18 mouse cellular contexts compared by ENCODE assay signal in the genomic region with DNA sequence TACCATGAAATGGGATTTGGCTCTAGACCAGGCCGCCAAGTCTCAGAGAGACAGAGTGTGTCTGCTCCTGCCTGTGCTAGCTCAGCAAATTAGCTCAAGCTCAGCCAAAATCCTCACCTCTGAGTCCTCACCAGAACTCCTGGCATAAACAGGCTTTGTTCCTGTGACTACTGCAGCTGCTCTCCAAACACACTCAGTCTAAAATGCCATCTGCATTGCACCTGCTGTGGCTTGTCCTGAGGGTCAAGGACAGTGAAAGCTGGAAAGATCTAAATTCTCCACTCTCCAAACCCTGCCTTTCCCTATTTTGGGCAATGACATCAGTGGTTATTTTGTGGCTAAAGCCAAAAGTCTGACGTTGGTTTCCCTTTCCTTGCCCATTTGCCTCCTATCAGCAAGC.
DNase-seq lines count a peak whose midpoint lies in the region; ATAC-seq and TF ChIP-seq lines count a peak whose summit lies in the region.
"Had no signal": no experiment of that assay in that cellular context is flagged by ENCODE, and none has a peak within 500 bp of the region (broad histone marks: within the 10 kb centered on the region; RNA-seq: fewer than 3 reads in every experiment).

No protein-coding gene starts in this region.

- no peak overlapping the region for H3K9ac ChIP-seq in forebrain, embryonic 16.5 days (replicated peaks; ENCODE audit: low read depth, low read length)
- H3K9ac ChIP-seq in forebrain, embryonic 11.5 days (ENCODE audit: low read length) = no peak overlapping the region
- H3K9ac ChIP-seq in midbrain, postnatal 0 days (replicated peaks; ENCODE audit: low read length, poor library complexity, severe bottlenecking) = no peak overlapping the region
- H3K9ac ChIP-seq: liver, embryonic 12.5 days; midbrain, embryonic 12.5 days had no signal

- WGBS in forebrain, embryonic 16.5 days = 71% methylated on average over 2 of the region's 2 CpGs
- WGBS in forebrain, embryonic 11.5 days = 84% methylated on average over 2 of the region's 2 CpGs
- 17% methylated on average over 2 of the region's 2 CpGs for WGBS in cerebellum, adult 2 months
- 49% methylated on average over 2 of the region's 2 CpGs for WGBS in midbrain, postnatal 0 days

- no peaks in the 10 kb centered on the region for H3K27me3 ChIP-seq in forebrain, embryonic 16.5 days (replicated peaks; ENCODE audit: control insufficient read depth, insufficient read depth, low read length)
- no peaks in the 10 kb centered on the region for H3K27me3 ChIP-seq in forebrain, embryonic 11.5 days (ENCODE audit: control insufficient read depth, insufficient read depth, low read length)
- no peaks in the 10 kb centered on the region for H3K27me3 ChIP-seq in cerebellum, adult 2 months (ENCODE audit: control insufficient read depth, insufficient read depth, low read length)
- no peaks in the 10 kb centered on the region for H3K27me3 ChIP-seq in midbrain, postnatal 0 days (ENCODE audit: insufficient read depth, low read length)
- H3K27me3 ChIP-seq: liver, embryonic 12.5 days; midbrain, embryonic 12.5 days had no signal

- DNase-seq in forebrain, embryonic 11.5 days (ENCODE audit: low spot score) = no peak
- peak; percentile 58 for DNase-seq in left cerebral cortex, postnatal 4 days
- no peak for DNase-seq in left cerebral cortex, postnatal 36 days (ENCODE audit: low spot score in 2 of 2)
- DNase-seq in cerebellum, adult 2 months = peak; percentile 50 to 73
- DNase-seq in midbrain, postnatal 0 days (ENCODE audit: low spot score) = peak; percentile 67
- no peak for DNase-seq in ovary, postnatal 10 days (ENCODE audit: low spot score)
- DNase-seq: B cell, adult 2 months; embryo, embryonic 11 days; gastrocnemius, postnatal 36 days; kidney, adult 18-20 months; right cerebral cortex, postnatal 25 days; thymus, postnatal 14 days had no signal

- H3K36me3 ChIP-seq in forebrain, embryonic 16.5 days (ENCODE audit: control insufficient read depth, insufficient read depth) = no peaks in the 10 kb centered on the region
- H3K36me3 ChIP-seq in forebrain, embryonic 11.5 days (ENCODE audit: control insufficient read depth, insufficient read depth, low read length) = no peaks in the 10 kb centered on the region
- H3K36me3 ChIP-seq in midbrain, postnatal 0 days (ENCODE audit: insufficient read depth, low read length) = no peaks in the 10 kb centered on the region
- H3K36me3 ChIP-seq: liver, embryonic 12.5 days; midbrain, embryonic 12.5 days had no signal

- H3K4me1 ChIP-seq in forebrain, embryonic 16.5 days (replicated peaks; ENCODE audit: control insufficient read depth, insufficient read depth, low read length) = no peaks in the 10 kb centered on the region
- H3K4me1 ChIP-seq in forebrain, embryonic 11.5 days (replicated peaks; ENCODE audit: control insufficient read depth, insufficient read depth, low read length) = no peaks in the 10 kb centered on the region
- H3K4me1 ChIP-seq in cerebellum, adult 2 months (ENCODE audit: control insufficient read depth, insufficient read depth, low read length) = no peaks in the 10 kb centered on the region; the same call in 1 of the 2 replicates
- H3K4me1 ChIP-seq in midbrain, postnatal 0 days (ENCODE audit: insufficient read depth, low read length) = no peaks in the 10 kb centered on the region
- H3K4me1 ChIP-seq: liver, embryonic 12.5 days; midbrain, embryonic 12.5 days had no signal

- peak; percentile 40; the same call in 1 of the 2 replicates for ATAC-seq in forebrain, embryonic 16.5 days
- no peak for ATAC-seq in forebrain, embryonic 11.5 days (replicated peaks; ENCODE audit: low FRiP score)
- no peak for ATAC-seq in midbrain, postnatal 0 days (ENCODE audit: low FRiP score)
- no peak for ATAC-seq in monocyte, adult 5-6 weeks (replicated peaks; ENCODE audit: insufficient number of reproducible peaks, low FRiP score, low TSS enrichment, poor library complexity, severe bottlenecking)
- ATAC-seq: liver, embryonic 12.5 days; lung, postnatal 0 days had no signal

- TF ChIP-seq POLR2A in cerebellum, adult 2 months (IDR thresholded peaks at IDR 0.05; ENCODE audit: borderline replicate concordance, insufficient read depth, low read length) = no peak

- H3K27ac ChIP-seq in forebrain, embryonic 16.5 days (ENCODE audit: low read length) = no peak overlapping the region
- no peak overlapping the region for H3K27ac ChIP-seq in forebrain, embryonic 11.5 days (ENCODE audit: low read depth, low read length)
- no peak overlapping the region for H3K27ac ChIP-seq in cerebellum, adult 2 months (ENCODE audit: insufficient read depth, low read length)
- H3K27ac ChIP-seq in midbrain, postnatal 0 days (ENCODE audit: low read depth, low read length) = no peak overlapping the region
- H3K27ac ChIP-seq: left cerebral cortex, adult 2 months; liver, embryonic 12.5 days; midbrain, embryonic 12.5 days had no signal

- H3K4me2 ChIP-seq in forebrain, embryonic 16.5 days (ENCODE audit: low read length) = no peak overlapping the region
- H3K4me2 ChIP-seq in forebrain, embryonic 11.5 days (ENCODE audit: low read depth, low read length, severe bottlenecking) = no peak overlapping the region
- H3K4me2 ChIP-seq in midbrain, postnatal 0 days (ENCODE audit: low read depth, low read length, poor library complexity, severe bottlenecking) = no peak overlapping the region
- H3K4me2 ChIP-seq: liver, embryonic 12.5 days; midbrain, embryonic 12.5 days had no signal

- intact Hi-C loops in left cerebral cortex, postnatal 4 days (cut with DNase I) = no loop called here
- intact Hi-C loops in left cerebral cortex, postnatal 36 days (cut with DNase I) = no loop called here

- no peak for TF ChIP-seq CTCF in cerebellum, adult 2 months (IDR thresholded peaks at IDR 0.05; ENCODE audit: borderline replicate concordance, insufficient read depth, low read depth, low read length)
- no peak for TF ChIP-seq CTCF in midbrain, postnatal 0 days (IDR thresholded peaks at IDR 0.05)

- no peaks in the 10 kb centered on the region for H3K9me3 ChIP-seq in forebrain, embryonic 16.5 days (ENCODE audit: control insufficient read depth, low read length)
- no peaks in the 10 kb centered on the region for H3K9me3 ChIP-seq in forebrain, embryonic 11.5 days (ENCODE audit: control insufficient read depth, low read length)
- no peaks in the 10 kb centered on the region for H3K9me3 ChIP-seq in midbrain, postnatal 0 days (ENCODE audit: low read length)
- H3K9me3 ChIP-seq: liver, embryonic 12.5 days; midbrain, embryonic 12.5 days had no signal

- no peak overlapping the region for H3K4me3 ChIP-seq in forebrain, embryonic 16.5 days (replicated peaks; ENCODE audit: low read length)
- H3K4me3 ChIP-seq in forebrain, embryonic 11.5 days (ENCODE audit: low read depth, low read length) = no peak overlapping the region
- H3K4me3 ChIP-seq in cerebellum, adult 2 months (replicated peaks; ENCODE audit: insufficient read depth, low read depth, low read length) = no peak overlapping the region
- H3K4me3 ChIP-seq in midbrain, postnatal 0 days (ENCODE audit: low read depth, low read length) = no peak overlapping the region
- H3K4me3 ChIP-seq: left cerebral cortex, adult 2 months; liver, embryonic 12.5 days; midbrain, embryonic 12.5 days had no signal

Comparison
In these comparisons a context has a peak if more than half of its experiments do, and no peak if none do; other contexts are left out.
1. DNase-seq: peak in left cerebral cortex, postnatal 4 days (single experiment), cerebellum, adult 2 months (2 of 2) and midbrain, postnatal 0 days (single experiment); none in forebrain, embryonic 11.5 days (single experiment), left cerebral cortex, postnatal 36 days (0 of 2) and ovary, postnatal 10 days (single experiment).